Mouse (Mus musculus): ENCODE measurements around the gene Robo2.

The Robo2 gene

GRCm38 (mm10) chr16:73930323-73930722, 481.3 kb downstream of the Robo2 start:
- no peak for DNase-seq (ENCODE audit: low read depth)

GRCm38 (mm10) chr16:73927481-73927880, 484.1 kb downstream of the Robo2 start:
- DNase-seq (ENCODE audit: low read depth) = no peak

- no peak for DNase-seq (ENCODE audit: low read depth)
These were observed 496.2 kb downstream of the Robo2 start for GRCm38 (mm10) chr16:73915425-73915824.

GRCm38 (mm10) chr16:73914936-73915335, 496.7 kb downstream of the Robo2 start:
- DNase-seq (ENCODE audit: low read depth) = no peak

- DNase-seq (ENCODE audit: low read depth) = no peak
These were observed 503.1 kb downstream of the Robo2 start for GRCm38 (mm10) chr16:73908504-73908903.

GRCm38 (mm10) chr16:73896856-73897255, 514.8 kb downstream of the Robo2 start:
- no peak for DNase-seq (ENCODE audit: low read depth)

- no peak for DNase-seq (ENCODE audit: low read depth)
These were observed 529.7 kb downstream of the Robo2 start for GRCm38 (mm10) chr16:73881911-73882310.

GRCm38 (mm10) chr16:73877973-73878372, 533.7 kb downstream of the Robo2 start:
- no peak for DNase-seq (ENCODE audit: low read depth)

- no peak for DNase-seq (ENCODE audit: low read depth)
These were observed 536.6 kb downstream of the Robo2 start for GRCm38 (mm10) chr16:73874991-73875390.

- no peak for DNase-seq (ENCODE audit: low read depth)
These were observed 537.6 kb downstream of the Robo2 start for GRCm38 (mm10) chr16:73873828-73874558.

- no peak for DNase-seq (ENCODE audit: low read depth)
These were observed 541.3 kb downstream of the Robo2 start for GRCm38 (mm10) chr16:73870296-73870695.

GRCm38 (mm10) chr16:73869527-73870212, 542.0 kb downstream of the Robo2 start:
- no peak for DNase-seq (ENCODE audit: low read depth)

- DNase-seq (ENCODE audit: low read depth) = no peak
These were observed 547.0 kb downstream of the Robo2 start for GRCm38 (mm10) chr16:73864625-73865024.

GRCm38 (mm10) chr16:73863748-73864147, 547.9 kb downstream of the Robo2 start:
- no peak for DNase-seq (ENCODE audit: low read depth)

GRCm38 (mm10) chr16:73858717-73859116, 552.9 kb downstream of the Robo2 start:
- no peak for DNase-seq (ENCODE audit: low read depth)

GRCm38 (mm10) chr16:73855821-73856220, 555.8 kb downstream of the Robo2 start:
- no peak for DNase-seq (ENCODE audit: low read depth)

Measured in induced T-regulatory cell, adult 2 months (primary cell).